Mouse (Mus musculus) CH12.LX (cell line): Measurements from ENCODE around the gene Sh2d1b2.

Experiments used
- BHLHE40 ChIP-seq: IDR thresholded peaks from 2 replicates; pipeline ENCODE4 v1.6.1; 2011; ENCODE audit warnings: mild to moderate bottlenecking, low read depth, low read length, improper control_type of control experiment
- CTCF ChIP-seq, 2 experiments: IDR thresholded peaks in 1 of 2; conservative IDR thresholded peaks in 1 of 2; 2 replicates each; pipeline ENCODE4 v1.5.1; 2011 to 2012; ENCODE audit warnings: low read depth in 2 of 2, low read length in 2 of 2, improper control_type of control experiment in 1 of 2, inconsistent platforms in 1 of 2, mild to moderate bottlenecking in 1 of 2, moderate library complexity in 1 of 2
- EP300 ChIP-seq: IDR thresholded peaks from 2 replicates; pipeline ENCODE4 v1.6.1; 2011; ENCODE audit warnings: low read length, improper control_type of control experiment
- KAT2A ChIP-seq: IDR thresholded peaks from 2 replicates; pipeline ENCODE4 v1.6.1; 2012; ENCODE audit warnings: low read length, improper control_type of control experiment, inconsistent platforms; ENCODE audit not compliant: insufficient replicate concordance
- MAFK ChIP-seq: IDR thresholded peaks from 2 replicates; pipeline ENCODE4 v1.6.1; 2011; ENCODE audit warnings: low read length, improper control_type of control experiment; ENCODE audit not compliant: insufficient replicate concordance
- MEF2A ChIP-seq: IDR thresholded peaks from 2 replicates; pipeline ENCODE4 v1.6.1; 2014; ENCODE audit warnings: low read depth, mild to moderate bottlenecking, inconsistent platforms, low read length, improper control_type of control experiment, borderline replicate concordance
- POLR2A ChIP-seq: IDR thresholded peaks from 2 replicates; pipeline ENCODE4 v1.6.1; 2011; ENCODE audit warnings: low read depth, mild to moderate bottlenecking, improper control_type of control experiment, low read length

DNA sequence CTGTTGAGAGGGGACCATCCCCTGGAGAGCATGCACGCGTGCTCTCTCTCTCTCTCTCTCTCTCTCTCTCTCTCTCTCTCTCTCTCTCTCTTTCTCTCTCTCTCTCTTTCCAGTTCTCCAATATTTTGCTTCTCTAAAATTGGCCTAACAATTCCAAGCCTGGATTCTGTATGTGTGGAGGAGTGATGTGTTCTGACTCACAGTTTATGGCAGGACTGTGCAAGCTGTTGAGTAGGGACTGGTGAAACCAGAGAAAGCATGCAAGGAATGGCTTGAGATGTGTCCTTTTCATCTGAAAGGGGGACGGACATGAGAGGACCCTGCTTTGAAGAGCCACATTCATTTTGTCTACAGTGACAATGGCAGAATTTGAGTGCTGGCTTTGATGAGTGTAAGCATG is 12.5 kb downstream of the Sh2d1b2 start:
- TF ChIP-seq EP300 = no peak
- TF ChIP-seq CTCF (conservative IDR thresholded peaks at IDR 0.05 in 1 of 2, IDR thresholded peaks at IDR 0.05 in 1 of 2; ENCODE audit: low read depth in 2 of 2, low read length in 2 of 2) = no peak
- no peak for TF ChIP-seq MAFK
- no peak for TF ChIP-seq KAT2A
- TF ChIP-seq BHLHE40 = no peak
- TF ChIP-seq MEF2A = no peak
- no peak for TF ChIP-seq POLR2A
